Mouse (Mus musculus): ENCODE measurements around the gene Cygb.

Gene Cygb

GRCm38 (mm10) chr11:116607717-116608116 lies 46.4 kb downstream of the Cygb start:
- no peak for TF ChIP-seq GATA4 (IDR thresholded peaks at IDR 0.05; ENCODE audit: insufficient replicate concordance, low read length)

GRCm38 (mm10) chr11:116604097-116604496 lies 50.0 kb downstream of the Cygb start:
- no peak for TF ChIP-seq GATA4 (IDR thresholded peaks at IDR 0.05; ENCODE audit: insufficient replicate concordance, low read length)

GRCm38 (mm10) chr11:116603339-116603738 lies 50.8 kb downstream of the Cygb start:
- no peak for TF ChIP-seq GATA4 (IDR thresholded peaks at IDR 0.05; ENCODE audit: insufficient replicate concordance, low read length)

GRCm38 (mm10) chr11:116602043-116602442 lies 52.1 kb downstream of the Cygb start:
- TF ChIP-seq GATA4 (IDR thresholded peaks at IDR 0.05; ENCODE audit: insufficient replicate concordance, low read length), result no peak

- TF ChIP-seq GATA4 (IDR thresholded peaks at IDR 0.05; ENCODE audit: insufficient replicate concordance, low read length), result no peak
These were observed 52.9 kb downstream of the Cygb start for GRCm38 (mm10) chr11:116601166-116601565.

- TF ChIP-seq GATA4 (IDR thresholded peaks at IDR 0.05; ENCODE audit: insufficient replicate concordance, low read length), result no peak
These were observed 54.9 kb downstream of the Cygb start for GRCm38 (mm10) chr11:116599230-116599629.

- no peak for TF ChIP-seq GATA4 (IDR thresholded peaks at IDR 0.05; ENCODE audit: insufficient replicate concordance, low read length)
These were observed 55.9 kb downstream of the Cygb start for GRCm38 (mm10) chr11:116598193-116598592.

- TF ChIP-seq GATA4 (IDR thresholded peaks at IDR 0.05; ENCODE audit: insufficient replicate concordance, low read length), result no peak
These were observed 57.3 kb downstream of the Cygb start for GRCm38 (mm10) chr11:116596766-116597165.
